Mouse (Mus musculus) urinary bladder, postnatal 14 days (tissue): ENCODE data around the gene Ccdc96.

Source experiments
- DNase-seq: peaks from one replicate; pipeline ENCODE4 v3.0.0; 2021; ENCODE audit warnings: low spot score

The Ccdc96 gene

GRCm38 (mm10) chr5:36474283-36474682 is 10.1 kb upstream of the Ccdc96 start:
- DNase-seq = peak; percentile 67

DNA sequence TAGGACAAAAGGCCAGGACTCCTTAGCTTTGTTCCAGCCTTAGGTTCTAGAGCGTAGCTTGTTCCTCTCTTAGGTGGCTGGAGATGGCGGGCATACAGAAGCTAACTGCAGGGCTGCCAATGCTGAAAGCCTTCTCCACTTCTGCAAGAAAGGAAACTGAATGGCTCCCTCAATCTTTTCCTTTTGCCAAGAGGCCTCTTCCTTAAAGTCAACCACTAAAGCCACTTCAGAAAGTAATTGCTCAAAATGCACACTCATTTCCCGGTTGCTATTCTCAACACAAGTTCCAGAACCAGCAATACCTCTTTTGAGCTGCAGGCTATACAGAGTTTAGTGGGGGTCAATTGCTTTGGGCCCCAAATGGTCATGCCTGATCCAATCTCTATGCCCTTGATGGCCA is 6.9 kb upstream of the Ccdc96 start:
- DNase-seq = no peak

GRCm38 (mm10) chr5:36478540-36479420 is 5.6 kb upstream of the Ccdc96 start:
- no peak for DNase-seq

GRCm38 (mm10) chr5:36479735-36480134 is 4.7 kb upstream of the Ccdc96 start:
- DNase-seq = no peak

DNA sequence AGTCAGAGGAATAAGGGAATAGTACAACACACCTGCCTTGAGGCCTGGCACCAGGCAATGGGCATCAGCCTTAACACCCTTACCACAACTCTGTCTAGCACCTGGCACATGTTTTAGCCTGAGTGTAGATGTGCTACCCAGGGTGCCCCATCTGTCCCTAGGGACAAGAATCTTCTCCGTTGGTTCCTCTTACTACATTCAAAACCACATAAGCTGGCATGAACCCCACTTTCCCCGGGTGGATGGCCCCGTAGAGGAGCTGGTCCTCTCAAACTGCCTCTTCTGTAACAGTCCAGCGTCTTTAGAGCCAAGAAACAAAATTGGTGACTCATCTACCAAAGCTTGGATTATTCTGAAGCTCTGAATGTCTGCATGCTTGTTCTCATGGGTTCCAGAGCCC is 4.0 kb upstream of the Ccdc96 start:
- no peak for DNase-seq

- no peak for DNase-seq
Observed at GRCm38 (mm10) chr5:36481114-36481513, 3.3 kb upstream of the Ccdc96 start.

GRCm38 (mm10) chr5:36483203-36484101 is 936 bp upstream of the Ccdc96 start:
- DNase-seq = peak; percentile 47

GRCm38 (mm10) chr5:36485306-36485705 is 918 bp downstream of the Ccdc96 start:
- no peak for DNase-seq

DNA sequence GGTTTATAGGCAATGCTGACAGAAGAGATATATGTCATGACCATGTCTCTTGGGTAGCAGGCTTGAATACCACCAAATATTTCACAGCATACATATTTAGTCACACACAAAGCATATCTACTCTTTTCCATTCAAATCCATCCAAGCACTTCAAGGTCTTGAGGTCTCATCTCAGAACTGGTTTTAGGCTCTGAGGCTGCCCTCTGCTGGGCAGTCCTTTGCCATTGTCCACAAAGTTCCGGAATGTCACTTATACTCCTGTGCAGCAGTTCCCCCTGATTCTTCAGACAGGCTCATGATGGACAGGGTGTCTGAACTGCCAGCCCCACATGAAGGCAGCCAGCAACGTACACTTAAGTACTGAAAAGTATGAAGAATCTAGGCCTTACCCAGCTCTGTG is 4.8 kb downstream of the Ccdc96 start:
- peak; percentile 34 for DNase-seq

DNA sequence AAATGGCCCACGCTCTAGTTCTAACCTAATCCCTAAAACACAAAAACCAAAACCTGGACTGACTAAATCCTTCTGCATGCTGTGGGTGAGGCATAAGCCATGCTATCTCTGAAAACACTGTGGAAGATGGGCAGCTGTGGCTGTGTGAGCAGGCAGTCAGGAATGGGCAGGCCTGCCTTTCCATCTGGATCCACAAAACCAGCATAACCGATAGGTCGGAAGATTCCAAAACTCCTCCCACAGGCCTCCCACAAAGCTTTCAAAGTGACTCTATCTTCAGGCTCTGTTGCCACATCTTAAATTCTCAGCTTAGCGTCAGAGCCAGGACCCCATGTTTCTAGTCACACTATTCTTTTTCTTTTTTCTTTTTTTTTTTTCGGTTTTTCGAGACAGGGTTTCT is 9.5 kb downstream of the Ccdc96 start:
- DNase-seq = no peak

- DNase-seq = no peak
Observed at GRCm38 (mm10) chr5:36494709-36495108, 10.3 kb downstream of the Ccdc96 start.

DNA sequence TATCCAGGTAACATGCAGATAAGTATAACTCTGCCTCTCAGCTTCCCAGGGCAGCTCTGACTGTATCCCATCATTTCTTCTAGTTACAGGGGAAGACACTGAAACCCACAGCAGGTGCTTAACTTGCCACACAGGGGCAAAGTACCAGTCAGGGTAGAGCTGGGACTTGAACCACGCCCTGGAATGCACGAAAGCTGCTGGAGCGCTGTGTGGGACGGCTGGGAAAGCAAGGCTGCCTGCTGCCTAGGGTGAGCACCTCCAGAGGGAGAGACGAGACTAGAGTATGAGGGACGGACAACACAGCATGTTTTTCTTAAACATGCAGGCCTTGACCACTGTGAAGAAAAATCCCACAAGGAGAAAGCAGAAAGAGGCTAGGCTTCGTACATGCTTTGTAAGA is 20.8 kb downstream of the Ccdc96 start:
- no peak for DNase-seq

DNA sequence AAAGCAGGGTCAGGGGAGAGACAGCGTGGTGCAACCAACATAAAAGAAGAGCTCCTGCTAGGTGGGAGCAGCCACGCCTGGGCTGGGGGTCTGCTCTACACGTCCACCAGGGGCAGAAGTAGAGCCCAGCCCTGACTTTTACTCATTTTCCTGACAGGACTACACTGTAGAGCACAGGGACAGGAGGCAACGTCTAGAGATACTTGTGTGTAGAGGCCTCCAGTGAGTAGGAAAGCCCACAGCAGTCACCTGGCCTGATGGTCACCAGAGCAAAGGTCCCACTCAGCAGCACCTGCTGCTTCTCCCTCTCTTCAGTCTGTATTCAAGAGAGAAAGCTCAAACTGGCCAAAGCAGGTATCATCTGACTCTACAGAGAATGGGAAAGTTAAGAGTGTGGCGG is 21.3 kb downstream of the Ccdc96 start:
- DNase-seq = no peak

DNA sequence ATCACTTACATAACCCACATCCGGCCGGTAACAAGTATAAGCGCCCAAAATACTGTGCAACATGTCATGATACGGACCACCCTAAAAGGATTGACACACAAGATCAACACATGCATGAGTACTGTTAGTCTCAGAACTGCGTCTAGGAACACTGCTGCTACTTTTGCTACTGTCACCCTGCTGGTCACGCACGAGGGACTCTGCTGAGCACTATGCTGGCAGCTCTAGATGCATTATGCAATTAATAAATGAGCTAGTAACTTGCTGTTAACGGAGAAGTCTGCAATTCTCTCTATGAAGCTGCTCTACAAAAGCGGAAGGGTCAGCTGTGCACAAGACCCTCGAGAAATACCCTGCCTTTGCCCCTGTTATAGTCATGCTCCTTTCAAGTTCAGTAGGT is 24.0 kb downstream of the Ccdc96 start:
- no peak for DNase-seq

- DNase-seq = no peak
Observed at GRCm38 (mm10) chr5:36510956-36511355, 26.6 kb downstream of the Ccdc96 start.

GRCm38 (mm10) chr5:36515126-36515525 is 30.7 kb downstream of the Ccdc96 start:
- DNase-seq = no peak

DNA sequence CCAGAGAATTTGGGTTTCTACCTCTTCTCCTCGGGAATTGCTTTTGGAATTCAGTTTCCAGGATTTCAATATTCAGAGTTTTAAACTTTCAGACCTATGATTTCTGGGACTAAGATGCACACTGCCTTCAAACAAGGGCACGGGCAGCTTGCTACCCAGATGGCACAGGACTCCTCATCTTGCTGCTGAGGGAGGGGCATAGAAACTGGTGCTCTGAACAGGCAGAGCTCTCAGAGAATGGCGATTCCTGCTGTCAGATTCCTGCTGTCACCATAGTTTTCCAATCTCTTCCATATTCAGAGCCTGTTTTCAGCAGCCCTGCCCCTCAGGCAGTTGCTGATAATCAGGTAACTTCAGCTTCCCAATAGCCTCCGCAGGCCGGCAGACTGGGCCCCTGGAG is 31.2 kb downstream of the Ccdc96 start:
- DNase-seq = no peak

- DNase-seq = no peak
Observed at GRCm38 (mm10) chr5:36517596-36517995, 33.2 kb downstream of the Ccdc96 start.

DNA sequence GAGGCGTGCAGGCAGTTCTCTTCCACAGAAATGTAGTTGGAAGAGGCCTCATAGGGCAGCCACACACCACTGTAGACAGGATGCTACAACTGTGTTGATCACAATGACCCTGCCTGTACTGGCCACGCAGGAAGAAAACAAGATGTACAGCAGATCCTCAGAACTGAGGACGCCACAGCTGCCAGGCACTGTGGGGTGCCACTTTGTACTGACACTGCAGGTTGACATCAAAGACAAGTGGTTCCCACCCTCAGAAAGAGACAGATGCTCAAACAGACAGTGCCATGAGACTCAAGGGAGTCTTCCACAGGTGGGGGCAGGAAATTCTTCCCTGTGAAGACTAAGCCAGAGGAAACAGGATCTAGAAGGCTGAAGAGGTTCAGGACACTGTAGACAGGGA is 35.4 kb downstream of the Ccdc96 start:
- no peak for DNase-seq

DNA sequence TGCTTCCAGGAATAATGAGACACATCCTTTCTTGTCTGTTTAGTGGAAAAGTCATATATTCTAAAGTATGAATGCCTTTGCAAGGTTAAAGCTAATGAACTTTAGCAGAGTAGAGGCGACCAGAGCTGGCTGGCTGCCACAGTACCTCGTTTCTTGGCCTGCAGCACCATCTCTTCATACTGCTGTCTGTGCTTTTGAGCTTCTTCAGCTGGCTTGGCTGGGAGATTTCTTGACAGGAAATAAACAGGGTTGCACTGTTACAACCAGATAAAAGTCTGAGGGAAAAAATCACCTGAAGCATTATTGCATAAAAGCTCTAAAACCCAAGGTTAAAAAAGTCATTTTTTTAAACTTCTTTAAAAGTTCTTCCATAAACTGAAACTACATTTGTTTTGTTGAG is 38.4 kb downstream of the Ccdc96 start:
- DNase-seq = peak; percentile 18

DNA sequence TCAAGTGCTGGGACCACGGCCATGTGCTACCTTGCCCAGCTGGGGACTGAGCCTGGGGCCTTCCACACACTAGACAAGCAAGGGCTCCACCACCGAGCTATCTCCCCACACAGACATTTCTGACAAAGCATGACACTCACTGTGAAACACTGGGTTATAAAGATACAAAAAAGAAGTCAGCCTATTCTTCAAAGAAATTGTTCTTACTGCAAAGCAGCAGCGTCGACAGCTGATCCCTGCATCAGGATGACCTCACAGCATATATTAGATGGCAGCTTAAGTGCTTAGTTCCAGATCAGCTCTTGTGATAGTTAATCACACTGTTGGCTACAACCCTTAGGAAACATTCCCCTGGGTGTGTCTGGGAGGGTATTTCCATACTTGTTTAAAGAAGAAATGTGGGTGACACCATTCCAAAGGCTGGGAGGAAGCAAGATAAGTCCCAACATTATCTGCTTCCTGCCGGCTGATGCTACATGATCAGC is 38.9 kb downstream of the Ccdc96 start:
- DNase-seq = no peak

GRCm38 (mm10) chr5:36525216-36525615 is 40.8 kb downstream of the Ccdc96 start:
- no peak for DNase-seq

DNA sequence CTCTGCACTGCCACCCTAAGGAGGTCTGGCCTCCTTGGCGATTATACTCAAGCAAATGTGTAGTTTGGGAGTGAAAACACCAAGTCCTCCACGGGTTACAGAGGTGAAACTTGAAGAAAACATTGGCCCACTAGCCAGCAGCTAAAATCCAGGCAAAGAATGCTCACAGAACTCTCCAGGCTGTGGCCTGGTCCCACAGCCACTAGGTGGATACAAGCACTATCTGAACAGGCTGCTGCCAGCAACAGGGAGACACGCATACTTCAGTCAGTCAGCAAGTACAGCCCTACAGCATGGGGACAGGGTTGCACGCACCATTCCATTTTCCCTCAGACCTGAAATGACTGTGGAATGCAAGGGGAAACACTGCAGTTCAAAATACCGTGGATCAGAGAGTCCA is 41.9 kb downstream of the Ccdc96 start:
- no peak for DNase-seq
